Mouse (Mus musculus): ENCODE measurements around the gene Foxk1.
A peak's percentile ranks its signal among the peaks of the same experiment; 100 is the strongest.

Foxk1 gene

GRCm38 (mm10) chr5:142391691-142392090 lies 9.6 kb upstream of the Foxk1 start:
- DNase-seq, result no peak

- no peak for DNase-seq
These were observed 6.6 kb upstream of the Foxk1 start for GRCm38 (mm10) chr5:142394602-142395252.

GRCm38 (mm10) chr5:142395909-142396308 lies 5.4 kb upstream of the Foxk1 start:
- DNase-seq, result no peak

- no peak for DNase-seq
These were observed 965 bp upstream of the Foxk1 start for GRCm38 (mm10) chr5:142400181-142400883.

- peak; percentile 40 for DNase-seq
These were observed 636 bp downstream of the Foxk1 start for GRCm38 (mm10) chr5:142401641-142402625.

- no peak for DNase-seq
These were observed 2.4 kb downstream of the Foxk1 start for GRCm38 (mm10) chr5:142403694-142404093.

GRCm38 (mm10) chr5:142404307-142404706 lies 3.0 kb downstream of the Foxk1 start:
- no peak for DNase-seq

GRCm38 (mm10) chr5:142405426-142405825 lies 4.1 kb downstream of the Foxk1 start:
- DNase-seq, result no peak

GRCm38 (mm10) chr5:142406401-142406800 lies 5.1 kb downstream of the Foxk1 start:
- no peak for DNase-seq

- DNase-seq, result no peak
These were observed 5.6 kb downstream of the Foxk1 start for GRCm38 (mm10) chr5:142406937-142407336.

- DNase-seq, result no peak
These were observed 6.1 kb downstream of the Foxk1 start for GRCm38 (mm10) chr5:142407381-142407780.

- no peak for DNase-seq
These were observed 7.9 kb downstream of the Foxk1 start for GRCm38 (mm10) chr5:142409169-142409568.

GRCm38 (mm10) chr5:142410348-142410747 lies 9.1 kb downstream of the Foxk1 start:
- DNase-seq, result no peak

- DNase-seq, result no peak
These were observed 11.5 kb downstream of the Foxk1 start for GRCm38 (mm10) chr5:142412678-142413385.

GRCm38 (mm10) chr5:142413723-142414445 lies 12.6 kb downstream of the Foxk1 start:
- DNase-seq, result no peak

- no peak for DNase-seq
These were observed 14.1 kb downstream of the Foxk1 start for GRCm38 (mm10) chr5:142415401-142415800.

- DNase-seq, result no peak
These were observed 14.9 kb downstream of the Foxk1 start for GRCm38 (mm10) chr5:142416070-142416775.

- DNase-seq, result no peak
These were observed 15.8 kb downstream of the Foxk1 start for GRCm38 (mm10) chr5:142417104-142417503.

- DNase-seq, result no peak
These were observed 16.6 kb downstream of the Foxk1 start for GRCm38 (mm10) chr5:142417876-142418275.

- no peak for DNase-seq
These were observed 17.1 kb downstream of the Foxk1 start for GRCm38 (mm10) chr5:142418419-142418818.

- DNase-seq, result no peak
These were observed 19.0 kb downstream of the Foxk1 start for GRCm38 (mm10) chr5:142420317-142420716.

Measured in right cerebral cortex, postnatal 4 days (tissue).